Mouse (Mus musculus) adrenal gland, adult 2 months (tissue): ENCODE data around the gene Arl5b. TPM values are rescaled to one million over a fixed set of nuclear protein-coding genes. Genes with fewer than 3 reads are reported as not detected.

Experiments used
- DNase-seq: peaks from one replicate; pipeline ENCODE4 v3.0.0; 2021
- long read RNA-seq: library from polyadenylated mRNA; stranded (forward); transcript quantifications from one replicate; pipeline ENCODE4 v2.0.0, GENCODE M21; 2021
- polyA plus RNA-seq: library from polyadenylated mRNA; depleted of rRNA; stranded (reverse); fragments of >200 nt; gene quantifications from 2 replicates; pipeline ENCODE4 v1.2.3, GENCODE M21; 2012; rRNA removed
- total RNA-seq, 2 experiments: library from RNA; stranded (reverse); gene quantifications; 2 replicates each; pipeline ENCODE4 v1.2.3; 2021

Arl5b gene
- total RNA-seq (10 to 100 TPM; 23.5 to 24.8 TPM), polyA plus RNA-seq (1.9 and 3.7 TPM in 2 replicates)
- long read RNA-seq, full-length matches to known transcripts: 1 of 1 reads
- long read RNA-seq, partial matches to known transcripts: 0 of 1 reads
- long read RNA-seq, other reads (novel, unspliced or antisense): 0 of 1 reads

DNA sequence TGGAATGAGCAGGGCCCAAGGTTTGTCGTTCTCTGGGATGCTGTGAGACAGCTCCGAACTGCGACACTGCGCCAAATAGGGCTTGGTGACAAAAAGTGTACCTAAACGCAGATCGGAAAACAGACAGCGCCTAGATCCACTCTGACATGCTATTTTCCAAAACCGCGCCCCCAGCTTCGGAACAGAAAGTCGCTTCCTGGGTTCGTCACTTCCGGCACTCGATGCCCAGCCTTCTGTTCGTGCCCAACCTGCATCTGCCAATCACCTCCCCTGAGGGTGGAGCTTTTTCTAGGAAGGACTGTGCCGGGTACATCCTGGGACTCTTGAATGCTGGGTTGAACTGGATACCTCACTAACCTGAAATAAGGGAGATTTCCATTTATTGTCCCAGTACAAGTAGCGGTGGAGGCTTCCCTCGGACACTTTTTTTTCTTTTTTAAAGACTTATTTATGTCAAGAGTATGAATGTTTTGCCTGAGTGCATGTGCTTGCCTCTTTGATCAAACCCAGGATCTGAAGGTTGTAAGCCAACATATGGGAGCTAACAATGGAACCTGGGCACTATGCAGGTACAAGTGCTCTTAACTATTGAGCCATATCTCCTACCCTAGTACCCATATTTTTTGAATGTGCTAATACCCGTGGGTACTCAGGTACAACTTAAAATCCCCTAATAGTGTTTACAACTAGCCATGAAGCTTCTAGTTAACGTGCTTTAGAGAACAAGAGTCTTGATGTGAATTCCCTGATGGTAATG lies at the start of gene Arl5b:
TSS of gene Arl5b (plus strand) at position 279 of the 757 bp plus-strand sequence.
- DNase-seq: peak; percentile 94

DNA sequence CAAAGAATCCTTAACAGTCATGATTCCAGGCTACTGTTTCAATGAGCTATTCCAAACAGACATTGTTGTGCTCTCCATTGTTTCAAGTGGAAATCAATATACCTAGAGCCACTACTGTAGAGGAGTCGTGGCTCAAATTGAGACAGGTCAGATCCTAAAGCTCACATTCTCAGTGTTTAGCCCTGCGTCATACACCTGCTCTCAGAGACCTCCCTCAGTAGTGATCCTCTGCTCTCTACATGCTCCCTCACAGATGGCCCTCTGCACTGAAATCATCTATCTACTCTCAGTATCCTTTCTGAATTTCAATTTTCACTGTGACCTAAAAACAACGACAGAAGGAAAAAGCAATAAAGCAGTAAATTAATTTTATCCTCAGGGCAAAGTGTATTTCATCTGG lies 41.7 kb upstream of the Arl5b start:
- DNase-seq: no peak

DNA sequence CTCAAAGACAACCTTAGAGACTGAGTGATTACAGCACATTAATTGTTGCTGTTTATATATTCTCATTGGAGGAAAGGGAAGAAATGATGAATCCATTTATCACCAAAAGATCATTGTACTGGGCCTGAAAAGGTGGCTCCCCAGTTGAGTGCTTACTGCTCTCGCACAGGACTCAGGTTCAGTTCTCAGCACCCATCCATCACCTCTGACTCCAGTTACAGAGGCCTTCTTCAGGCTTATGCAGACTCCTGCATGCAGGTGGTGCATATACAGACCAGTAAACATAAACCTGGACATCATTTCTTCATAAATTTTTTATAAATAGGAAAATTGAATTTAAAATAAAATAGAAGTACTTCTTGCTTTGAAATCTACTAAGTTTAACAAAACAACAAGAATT lies 41.1 kb upstream of the Arl5b start:
- DNase-seq: no peak

DNA sequence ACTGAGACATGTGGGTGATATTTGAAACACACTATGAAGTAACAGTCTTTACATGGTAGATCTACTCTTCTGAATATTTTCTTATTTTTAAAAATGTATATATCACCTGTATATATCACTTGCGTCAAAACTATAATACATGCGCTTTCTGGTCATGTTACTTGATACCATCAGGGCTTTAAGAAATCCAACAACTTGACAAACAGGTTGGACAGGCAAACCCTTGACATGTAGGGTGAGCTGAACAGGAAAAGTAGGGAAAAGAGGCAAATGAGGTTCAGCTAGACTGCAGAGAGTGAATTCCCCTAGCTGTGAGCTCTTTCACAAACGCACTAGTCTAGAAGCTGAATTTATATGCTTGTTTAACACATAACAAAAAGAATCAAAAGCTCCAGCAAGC lies 22.4 kb upstream of the Arl5b start:
- no peak for DNase-seq

DNA sequence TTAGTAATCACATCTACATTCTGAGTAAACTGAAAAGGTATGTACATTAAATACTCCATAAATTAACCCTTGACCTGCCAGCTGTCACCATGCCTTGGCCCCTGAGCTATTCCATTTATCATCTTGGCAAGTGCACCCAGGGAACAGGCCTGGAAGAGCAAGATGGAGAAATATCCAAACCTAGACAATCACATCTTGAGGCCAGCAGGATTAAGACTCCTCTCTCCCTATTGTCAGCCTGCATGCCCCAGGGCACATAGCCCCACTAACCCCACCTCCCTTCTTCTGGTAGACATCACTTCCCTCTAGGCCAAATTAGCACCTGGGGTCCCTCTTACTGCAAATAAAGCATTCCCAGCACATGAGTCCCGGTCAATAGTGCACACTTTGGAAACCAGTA lies 21.4 kb upstream of the Arl5b start:
- no peak for DNase-seq

DNA sequence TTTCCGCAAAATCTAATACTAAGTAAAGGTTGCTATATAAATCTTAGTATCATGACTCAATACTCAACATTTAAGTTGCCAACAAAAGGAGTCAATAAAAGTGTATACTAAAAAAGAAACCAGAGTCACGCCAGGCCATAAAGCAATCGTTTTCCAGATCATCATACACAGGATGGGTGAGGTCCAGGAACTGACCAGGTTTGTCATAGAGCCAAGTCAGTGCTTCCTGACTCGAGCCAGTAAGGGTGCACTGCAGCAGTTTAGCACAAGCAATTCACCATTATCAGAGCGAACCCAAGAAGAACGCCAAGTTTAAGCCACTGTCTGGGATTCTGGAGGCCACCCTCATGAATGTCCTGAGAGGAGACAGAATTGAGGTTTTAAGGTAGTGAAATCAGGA lies 10.5 kb upstream of the Arl5b start:
- peak; percentile 19 for DNase-seq

DNA sequence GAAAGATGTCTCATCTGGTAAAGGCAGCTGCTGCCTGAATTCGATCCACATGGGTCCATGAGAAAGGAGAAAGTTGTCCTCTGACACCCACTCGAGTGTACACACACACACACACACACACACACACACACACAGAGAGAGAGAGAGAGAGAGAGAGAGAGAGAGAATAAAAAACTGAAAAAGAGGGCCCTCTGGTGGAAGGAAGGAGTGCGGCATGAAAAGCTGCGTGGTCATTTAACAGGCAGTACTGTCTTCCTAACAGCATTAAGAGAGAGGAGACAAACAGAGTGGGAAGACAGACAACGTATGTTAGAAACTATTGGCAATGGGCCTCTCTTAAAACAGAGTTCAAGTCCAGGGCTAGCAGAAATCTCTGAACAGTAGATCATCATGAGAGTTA lies 8.9 kb upstream of the Arl5b start:
- DNase-seq: peak; percentile 21

DNA sequence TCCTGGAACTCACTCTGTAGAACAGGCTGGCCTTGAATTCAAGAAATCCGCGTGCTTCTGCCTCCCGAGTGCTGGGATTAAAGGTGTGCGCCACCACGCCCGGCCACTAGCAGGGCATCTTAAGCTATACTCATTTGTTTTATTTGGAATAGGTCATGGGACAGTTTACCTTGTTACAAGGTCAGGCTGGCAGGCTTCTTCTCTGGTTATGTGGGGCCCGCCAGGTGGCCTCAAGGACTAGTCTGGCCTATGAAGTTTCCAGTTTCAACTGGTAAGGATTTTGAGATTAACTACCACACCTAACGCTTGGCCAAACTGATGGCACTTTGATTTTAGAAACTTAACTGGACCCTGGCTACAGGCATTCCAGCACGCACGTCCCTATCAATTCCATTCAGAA lies 5.3 kb downstream of the Arl5b start:
- no peak for DNase-seq

DNA sequence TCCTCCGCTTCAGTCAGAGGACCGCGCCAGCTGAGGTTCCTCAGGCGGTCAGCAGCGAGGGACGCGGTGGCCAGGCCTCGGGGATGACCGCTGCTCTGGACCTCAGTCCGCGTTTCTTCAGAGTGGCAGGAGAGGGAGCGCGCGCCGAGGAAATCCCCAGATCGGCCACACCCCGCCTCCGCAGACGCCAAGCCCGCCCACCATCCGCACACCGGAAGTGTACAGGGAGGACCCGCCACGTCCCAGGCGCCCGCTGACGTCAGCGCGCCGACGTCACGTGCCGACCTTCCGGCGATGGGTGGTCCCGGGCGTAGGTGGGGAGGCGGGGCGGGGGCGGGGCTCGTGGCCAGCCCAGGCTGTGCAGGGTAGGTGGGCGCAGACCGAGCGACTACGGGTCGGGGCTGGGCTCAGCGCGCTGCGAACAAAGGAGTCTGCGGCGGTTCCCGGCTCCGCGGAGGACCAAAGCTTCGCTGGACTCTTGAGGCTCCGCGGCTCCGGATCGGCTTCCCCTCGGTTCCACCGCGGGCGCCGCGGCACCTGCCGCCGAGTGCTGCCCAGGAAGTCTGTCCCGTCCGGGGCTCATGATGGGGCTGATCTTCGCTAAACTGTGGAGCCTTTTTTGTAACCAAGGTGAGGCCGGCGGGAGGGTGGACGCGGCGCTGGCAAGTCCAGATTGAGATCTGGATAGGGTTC lies 5.9 kb downstream of the Arl5b start, which contains the start of gene Nsun6:
TSS of gene Nsun6 (minus strand) at position 125 of the 693 bp plus-strand sequence.
- DNase-seq: peak; percentile 98

DNA sequence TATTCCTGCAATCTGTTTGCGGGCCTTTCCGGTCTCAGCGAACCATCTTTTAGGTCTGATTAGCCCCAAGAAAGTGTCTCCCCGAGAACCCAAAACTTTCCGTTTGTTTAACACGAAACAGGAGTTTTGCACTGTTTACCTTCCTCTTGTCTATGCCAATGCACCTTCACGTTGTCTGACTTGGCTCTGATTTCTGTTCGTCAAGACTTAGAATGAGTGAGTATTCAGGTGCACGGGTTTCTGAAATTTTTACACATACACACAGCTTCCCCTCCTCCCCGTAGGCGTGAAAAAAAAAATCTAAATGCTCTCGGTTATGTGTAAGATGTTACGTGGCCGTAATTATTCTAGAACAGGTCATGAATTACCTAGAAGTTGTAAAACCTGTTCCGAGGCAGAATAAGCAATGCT lies 6.6 kb downstream of the Arl5b start:
- no peak for DNase-seq

DNA sequence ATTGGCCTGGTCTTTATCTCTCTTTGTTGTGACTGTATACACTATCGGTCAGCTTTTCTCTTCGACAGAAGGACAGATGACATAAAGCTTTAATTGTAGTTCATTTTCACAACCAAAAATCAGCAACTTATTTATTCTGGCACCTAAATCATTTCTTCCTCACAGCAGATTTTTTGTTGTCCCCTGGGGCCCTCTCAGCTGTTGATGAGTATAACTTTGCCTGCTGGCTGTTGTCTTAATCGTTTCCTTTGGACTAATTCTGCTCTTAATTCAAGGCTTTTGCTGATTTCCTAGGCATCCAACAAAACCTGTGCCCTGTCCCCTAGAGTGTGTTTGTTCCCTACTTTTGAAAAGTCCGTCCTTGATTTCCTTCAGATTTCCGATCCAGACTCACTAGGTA lies 9.0 kb downstream of the Arl5b start:
- no peak for DNase-seq

DNA sequence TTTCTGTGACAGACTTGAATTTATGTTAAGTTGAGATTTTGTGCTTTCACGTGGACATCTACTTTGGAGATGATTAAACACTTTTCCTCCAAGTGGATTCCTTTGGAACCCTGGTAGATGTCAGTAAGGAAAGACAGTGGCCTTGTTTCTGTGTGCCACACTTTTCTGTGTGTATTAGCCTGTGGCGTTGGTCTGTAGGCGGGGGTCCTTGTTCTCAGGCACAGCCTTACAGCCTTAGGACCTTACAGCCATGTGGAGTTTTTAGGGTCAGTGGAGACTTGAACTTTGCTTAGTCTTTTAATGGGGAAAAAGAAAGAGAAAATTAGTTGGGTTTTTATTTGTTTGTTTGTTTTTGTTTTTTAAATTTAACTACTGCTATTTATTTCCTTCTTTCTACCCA lies 11.7 kb downstream of the Arl5b start:
- DNase-seq: no peak

DNA sequence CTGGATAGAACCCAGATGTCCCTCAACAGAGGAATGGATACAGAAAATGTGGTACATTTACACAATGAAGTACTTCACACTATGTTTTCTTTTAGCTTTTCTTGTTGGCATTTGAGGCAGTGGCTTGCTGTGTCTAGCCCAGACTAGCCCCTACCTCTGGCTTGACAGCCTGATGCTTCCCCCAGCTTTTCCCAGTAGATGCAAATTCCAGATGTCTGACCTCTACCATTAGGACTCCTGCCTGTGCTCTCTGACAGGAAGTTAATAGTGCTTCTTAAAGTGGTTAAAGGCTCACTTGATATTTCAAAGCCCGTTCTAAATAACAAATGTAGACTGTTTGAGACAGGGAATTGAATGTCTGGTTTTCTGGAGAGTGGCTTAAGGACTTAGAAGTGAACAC lies 14.6 kb downstream of the Arl5b start:
- no peak for DNase-seq

DNA sequence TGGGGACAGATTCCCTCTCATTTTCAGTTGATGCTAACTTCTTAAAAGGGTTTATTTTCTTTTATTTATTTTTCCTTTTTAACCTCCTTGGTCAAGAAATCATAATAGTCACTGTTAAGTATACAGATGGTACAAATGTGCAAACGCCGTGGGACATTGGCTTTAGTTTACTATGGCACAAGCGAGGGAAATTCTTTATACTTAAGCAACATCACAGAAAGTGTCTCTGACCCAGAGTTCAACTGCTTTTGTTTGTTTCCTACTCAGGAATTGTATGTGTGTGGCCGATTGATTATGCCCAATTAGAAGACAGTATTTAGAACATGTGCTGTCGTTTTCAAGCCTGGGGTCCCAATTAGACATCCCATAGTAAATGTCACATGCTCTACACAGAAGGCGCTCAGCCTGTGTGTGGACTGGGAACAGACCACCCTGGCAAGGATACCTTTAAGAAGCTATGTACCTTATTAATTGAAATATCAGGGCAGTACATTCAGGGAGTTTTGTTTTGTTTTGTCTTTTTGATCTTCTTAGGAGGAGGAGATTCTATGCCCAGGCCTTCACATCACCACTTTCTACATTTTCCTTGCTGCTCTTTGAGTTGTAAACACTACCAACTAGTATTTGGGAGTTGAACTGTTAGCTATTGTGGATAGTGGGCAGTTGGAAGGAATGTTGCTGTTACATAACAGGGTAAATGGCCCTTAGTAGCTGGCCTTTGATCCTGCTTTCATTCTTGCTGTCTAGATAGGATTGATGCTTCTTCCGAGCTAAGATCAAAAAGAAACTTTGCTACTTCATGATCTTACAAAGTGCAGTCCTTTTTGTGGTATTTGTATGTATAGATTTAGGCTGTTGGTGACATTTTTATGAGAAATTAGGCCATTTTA lies 15.4 kb downstream of the Arl5b start:
- no peak for DNase-seq

DNA sequence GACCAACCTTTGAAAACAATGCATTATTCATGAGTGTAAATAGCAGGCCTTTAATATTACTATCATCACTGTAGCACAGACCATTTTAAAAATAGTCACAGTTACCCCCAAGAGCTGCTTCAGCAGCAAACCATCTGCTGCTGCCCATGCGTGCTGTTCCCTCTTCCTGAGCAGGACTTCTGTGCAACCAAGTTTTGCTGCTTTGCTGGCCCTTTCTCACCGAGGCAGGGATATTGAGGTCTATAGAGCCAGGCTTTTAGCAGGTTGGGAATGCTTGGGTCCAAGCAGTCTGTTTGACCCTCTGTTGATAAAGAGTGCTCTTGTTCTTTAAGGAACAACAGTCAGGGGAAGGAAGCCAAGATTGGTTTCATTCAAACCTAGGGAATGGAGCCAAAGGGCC lies 16.3 kb downstream of the Arl5b start:
- DNase-seq: no peak

DNA sequence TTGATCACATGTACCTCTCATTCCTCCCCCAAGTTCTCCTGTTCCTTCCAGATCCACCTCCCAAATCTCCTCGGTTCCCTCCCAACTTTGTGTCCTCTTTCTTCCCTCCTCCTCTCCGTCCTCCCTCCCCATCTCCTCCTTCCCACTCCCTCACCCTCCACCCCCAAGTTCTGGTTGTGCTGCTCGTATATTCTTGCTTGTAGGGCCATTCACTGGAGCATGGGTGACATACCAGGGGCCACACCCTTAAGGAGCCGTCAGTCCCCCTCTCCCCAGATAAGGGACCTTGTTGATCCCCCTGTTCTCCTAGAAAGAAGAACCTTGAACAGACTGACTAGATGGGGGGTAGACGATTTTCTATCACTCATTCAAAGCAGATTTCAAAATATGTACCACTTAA lies 17.9 kb downstream of the Arl5b start:
- no peak for DNase-seq

DNA sequence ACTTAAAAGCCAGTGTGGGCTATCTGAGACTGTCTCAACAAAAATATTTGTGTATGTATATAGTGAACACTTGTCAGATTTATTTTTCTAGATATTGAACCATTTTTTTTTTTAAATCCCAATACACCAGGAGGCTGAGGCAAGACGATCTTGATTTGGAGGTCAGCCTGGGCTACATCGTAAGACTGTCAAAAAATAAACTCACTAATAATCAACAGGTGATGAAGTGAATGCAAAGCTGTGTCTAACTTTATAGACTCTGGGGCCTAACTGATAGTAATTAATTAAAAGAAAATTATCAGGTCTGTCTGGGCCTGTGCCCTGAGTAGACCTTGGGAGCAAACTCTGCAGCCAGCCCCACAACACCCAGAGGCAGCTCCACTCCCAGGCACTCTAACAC lies 34.5 kb downstream of the Arl5b start:
- DNase-seq: no peak

DNA sequence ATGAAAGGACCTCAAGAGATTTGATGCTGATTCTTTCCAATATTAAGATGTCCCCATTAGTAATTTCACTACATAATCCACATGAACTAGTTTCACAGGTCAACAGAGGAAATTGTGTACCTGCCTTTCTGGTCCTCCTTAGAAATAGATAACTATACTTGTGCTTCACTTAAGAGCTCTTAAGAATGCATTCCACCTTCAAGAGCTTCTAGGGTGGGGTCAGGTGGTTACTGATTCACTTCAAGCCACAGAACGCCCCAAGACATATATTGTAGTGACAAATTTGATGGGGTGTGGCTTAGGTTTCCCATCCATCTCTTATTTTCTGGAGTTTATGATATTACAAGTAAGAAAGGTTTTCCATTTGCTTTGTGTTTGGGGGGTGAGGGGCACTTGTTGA lies 38.1 kb downstream of the Arl5b start:
- DNase-seq: no peak

DNA sequence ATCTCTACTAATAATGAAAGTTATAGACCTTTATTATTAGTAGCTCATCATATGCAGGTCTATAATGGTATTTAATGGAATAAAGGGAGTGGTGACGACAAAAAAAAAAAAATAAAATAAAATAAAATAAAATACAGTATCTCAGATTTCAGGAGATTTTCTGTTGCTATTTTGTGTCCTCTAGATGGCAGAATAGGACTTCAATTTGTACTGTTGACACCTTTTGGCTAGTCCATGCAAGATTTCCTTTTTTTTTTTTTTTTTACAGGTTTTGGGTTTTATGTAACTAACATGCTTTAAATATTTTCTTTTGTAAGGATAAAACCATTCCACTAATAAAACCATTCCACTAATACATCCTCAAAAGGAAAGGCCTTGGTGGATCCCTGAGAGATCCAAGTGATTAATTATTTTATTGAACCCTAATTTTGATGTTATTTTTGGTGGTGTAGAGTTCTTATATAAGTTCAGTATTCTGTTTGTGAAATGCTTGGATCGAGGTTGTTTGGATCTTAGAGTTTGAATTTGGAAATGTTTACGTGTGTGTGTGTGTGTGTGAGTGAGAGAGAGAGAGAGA lies 47.4 kb downstream of the Arl5b start:
- no peak for DNase-seq

DNA sequence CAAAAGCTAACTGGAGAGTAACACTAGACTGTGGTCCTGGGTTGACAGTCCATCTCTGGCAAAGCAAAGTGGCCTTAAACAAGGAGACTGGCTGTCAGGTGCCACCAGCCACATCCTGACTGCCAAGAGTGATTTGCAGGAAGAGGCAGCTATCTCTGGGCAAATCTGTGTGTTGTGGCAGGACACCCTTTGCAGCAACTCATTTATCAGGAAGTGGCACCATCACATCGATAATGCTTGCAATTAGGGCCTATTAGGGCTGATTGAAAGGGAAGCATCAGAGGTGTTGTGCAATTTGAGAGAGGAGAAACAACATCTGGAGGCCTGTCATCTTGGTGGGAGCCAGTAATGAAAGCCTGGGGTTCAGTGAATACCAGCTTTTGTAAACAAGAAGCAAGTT lies 55.2 kb downstream of the Arl5b start:
- DNase-seq: no peak

DNA sequence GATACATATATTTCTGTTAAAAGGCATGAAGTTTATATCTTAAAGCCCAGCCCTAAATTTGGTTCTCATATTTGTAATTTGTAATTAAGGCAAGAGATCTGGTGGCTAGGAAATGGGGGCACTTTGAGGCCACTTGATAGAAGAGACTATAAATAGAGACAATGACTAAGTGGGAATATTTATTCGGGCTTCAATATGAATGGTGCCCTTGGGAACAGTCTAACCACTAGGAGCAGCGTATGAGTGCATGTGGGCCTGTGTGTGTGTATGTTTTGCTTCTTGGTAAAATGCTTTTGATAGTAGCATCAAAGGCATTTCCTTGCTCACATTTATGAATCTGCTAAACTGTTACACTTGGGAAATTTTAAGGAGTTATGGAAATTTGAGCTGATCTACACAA lies 62.1 kb downstream of the Arl5b start:
- no peak for DNase-seq

DNA sequence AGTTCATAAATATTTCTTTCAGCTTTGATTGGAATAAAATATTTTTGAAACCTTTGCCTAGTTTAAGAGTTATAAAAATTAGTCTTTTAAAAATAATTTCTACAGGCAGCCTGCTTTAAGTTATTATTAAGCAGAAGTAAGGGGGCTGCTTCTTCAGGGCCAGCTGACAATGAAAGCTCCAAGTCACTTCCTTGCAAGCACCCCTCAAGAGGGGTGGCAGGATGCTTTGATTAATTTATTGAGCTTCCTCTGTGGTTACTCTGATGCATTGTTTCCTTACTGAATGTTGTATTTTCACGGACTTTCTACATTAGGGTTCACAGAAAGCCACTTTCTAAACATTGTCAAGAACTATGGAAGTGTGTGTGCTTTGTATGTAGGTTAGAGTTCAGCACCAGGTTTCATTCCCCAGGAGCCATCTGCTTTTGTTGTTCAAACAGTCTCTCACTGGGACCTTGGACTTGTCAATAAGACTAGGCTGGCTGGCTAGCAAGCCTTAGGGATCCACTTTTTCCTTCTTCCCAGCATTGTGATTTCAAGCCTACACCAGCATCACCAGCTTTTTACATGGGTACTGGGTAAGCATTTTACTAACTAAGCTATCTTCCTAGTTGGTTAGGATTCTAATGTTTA lies 62.7 kb downstream of the Arl5b start:
- no peak for DNase-seq
